Mouse (Mus musculus) kidney, adult 18-20 months (tissue): ENCODE data around the gene Arnt.

Experiments used
- DNase-seq: peaks from one replicate; pipeline ENCODE4 v3.0.0; 2021

The Arnt gene

DNA sequence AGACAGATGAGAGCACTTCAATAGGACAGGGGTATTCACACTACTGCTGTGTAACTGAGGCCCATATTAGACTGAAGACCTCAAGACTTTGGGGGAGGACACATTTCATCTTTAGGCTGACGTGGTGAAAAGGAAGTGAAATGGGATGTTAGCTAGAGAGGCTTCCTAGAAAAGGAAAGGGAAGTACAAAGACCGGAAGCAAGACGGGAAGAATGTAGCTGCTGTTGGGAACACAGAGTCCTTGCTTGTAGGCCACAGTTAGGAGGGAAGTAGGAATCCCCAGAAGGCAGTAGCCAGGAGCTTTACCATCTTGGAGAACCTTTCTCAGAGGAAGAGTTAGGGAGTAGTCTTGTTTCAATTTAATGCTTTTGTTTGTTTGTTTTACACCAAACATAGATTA is 23.6 kb downstream of the Arnt start:
- DNase-seq: no peak

DNA sequence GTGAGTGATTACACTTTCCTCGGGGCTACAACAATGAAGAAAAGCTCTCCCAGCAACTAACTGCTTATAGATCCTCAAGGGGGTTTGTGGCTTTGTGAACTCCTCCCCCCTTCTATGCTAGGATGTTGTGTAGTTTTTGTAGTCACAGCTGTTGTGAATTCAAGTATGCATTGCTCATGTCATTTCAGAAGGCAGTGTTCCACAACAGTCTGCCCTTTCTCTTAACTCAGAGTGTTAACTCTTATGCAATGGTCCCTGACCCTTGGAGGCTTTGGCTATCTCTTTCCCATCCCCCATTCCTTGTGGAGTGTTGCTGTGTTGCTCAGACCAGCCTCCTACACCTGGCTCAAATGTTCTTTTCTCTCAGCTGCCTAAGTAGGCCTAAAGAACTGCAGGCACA is 25.2 kb downstream of the Arnt start:
- DNase-seq: no peak

DNA sequence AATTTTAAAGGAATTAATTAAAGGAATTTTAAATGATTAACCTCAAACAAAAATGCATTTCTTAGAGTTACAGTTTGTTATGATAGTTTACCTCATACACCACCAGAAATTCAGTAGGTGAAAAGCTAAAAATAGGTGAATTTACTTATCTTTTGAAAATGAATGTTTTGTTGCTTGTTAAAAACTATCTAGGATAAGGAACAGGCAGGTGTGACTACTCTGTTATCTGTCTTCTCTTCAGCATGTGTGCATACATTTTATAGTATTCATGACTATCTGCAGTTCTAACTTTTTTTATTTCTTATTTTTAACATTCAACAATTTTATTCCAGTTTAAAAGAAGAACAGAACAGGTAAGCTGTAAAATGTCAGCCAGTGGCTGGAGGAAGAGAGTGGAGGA is 29.7 kb downstream of the Arnt start:
- DNase-seq: no peak

DNA sequence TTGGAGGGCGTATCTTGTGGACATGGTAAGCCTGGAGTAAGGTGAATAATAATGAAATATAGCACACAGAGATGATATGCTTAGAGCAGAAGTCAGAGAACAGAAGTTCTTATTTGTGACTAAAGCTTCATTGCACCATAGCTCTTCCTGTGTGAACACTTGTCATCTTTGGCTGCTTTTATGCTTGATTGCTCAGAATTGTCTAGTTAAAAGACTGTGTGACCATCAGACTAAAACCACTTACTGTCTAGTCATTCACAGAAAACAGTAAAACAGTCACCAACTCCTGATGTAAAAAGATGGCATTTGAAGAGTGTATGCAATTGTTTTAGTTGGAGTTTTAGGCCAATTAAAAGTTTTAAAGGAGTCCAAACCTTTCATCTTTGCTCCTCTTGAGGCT is 44.8 kb downstream of the Arnt start:
- no peak for DNase-seq

DNA sequence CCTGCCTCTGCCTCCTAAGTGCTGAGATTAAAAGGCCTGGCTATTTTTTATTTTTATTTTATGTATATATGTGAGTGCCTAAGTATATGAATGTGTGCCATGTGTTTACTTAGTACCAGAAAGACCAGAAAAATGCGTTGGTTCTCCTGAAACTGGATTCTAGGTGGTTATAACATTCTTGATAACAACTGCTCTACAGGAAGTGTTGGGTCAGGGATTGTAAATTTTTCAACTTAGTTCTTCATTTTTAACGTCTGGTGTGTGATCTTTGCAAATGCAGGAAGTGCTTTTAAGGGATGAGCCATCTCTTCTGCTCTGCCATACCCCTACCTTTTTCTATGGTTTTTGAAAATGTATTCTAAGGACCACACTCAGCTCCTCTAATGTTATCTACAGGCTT is 52.2 kb downstream of the Arnt start:
- no peak for DNase-seq

DNA sequence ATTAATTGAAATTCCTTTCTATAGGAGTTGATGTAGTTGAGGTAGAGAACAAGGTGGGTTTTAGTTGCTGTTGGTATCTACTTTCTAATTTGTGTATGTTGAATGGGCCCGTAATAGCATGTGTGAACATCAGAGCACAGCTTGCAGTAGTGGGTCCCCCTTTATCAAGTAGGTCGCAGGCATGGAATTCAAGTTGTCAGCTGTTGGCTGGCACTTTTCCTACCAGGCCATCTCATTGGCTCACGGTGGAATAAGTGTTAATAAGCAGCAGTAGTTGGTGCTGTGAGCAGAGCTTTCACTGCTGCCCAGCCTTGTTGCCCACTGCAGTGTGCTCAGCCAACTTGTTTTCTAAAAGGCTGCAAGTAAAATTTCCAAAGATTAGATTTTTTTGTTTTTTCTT is 54.5 kb downstream of the Arnt start:
- DNase-seq: no peak

DNA sequence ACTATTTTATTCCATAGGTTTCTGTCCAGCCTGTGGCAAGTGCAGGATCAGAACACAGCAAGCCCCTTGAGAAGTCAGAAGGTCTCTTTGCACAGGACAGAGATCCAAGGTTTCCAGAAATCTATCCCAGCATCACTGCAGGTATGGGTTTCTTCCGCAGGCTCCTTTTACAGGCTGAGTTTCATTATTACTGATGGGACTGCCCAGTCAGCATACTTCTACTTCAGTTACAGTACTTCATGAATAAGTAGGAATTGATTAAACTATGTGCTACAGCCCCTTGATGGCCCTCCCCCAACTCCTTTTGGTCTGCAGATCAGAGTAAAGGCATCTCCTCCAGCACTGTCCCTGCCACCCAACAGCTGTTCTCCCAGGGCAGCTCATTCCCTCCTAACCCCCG is 56.0 kb downstream of the Arnt start:
- no peak for DNase-seq

DNA sequence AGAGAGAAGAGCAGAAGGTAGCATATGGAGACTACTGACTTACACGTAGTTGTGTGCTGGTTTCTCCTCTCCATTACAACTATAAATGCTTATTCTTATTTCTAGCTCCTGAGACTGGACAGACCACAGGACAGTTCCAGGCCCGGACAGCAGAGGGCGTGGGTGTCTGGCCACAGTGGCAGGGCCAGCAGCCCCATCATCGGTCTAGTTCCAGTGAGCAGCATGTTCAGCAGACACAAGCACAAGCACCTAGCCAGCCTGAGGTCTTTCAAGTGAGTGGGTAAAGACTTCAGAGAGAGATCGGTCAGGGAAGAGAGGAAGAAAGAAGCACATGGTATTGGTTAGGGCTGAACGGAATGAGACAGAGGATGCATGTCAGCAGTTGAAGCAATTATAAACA is 60.2 kb downstream of the Arnt start:
- peak; percentile 49 for DNase-seq

DNA sequence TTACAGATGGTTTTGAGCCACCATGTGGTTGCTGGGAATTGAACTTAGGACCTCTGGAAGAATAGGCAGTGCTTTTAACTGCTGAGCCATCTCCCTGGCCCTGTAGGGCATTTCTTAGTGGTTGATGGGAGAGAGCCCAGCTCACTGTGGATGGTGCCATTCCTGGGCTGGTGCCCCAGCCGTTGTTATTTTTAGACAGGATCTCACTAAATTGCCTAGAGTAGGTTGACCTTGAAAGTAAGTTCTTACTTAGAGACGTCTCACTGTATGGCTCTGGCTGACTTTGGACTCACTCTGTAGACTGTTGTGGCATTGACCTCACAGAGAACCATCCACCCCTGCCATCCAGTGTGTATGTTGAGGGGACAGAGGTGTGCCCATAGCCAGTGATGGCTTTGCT is 64.0 kb downstream of the Arnt start:
- DNase-seq: no peak

DNA sequence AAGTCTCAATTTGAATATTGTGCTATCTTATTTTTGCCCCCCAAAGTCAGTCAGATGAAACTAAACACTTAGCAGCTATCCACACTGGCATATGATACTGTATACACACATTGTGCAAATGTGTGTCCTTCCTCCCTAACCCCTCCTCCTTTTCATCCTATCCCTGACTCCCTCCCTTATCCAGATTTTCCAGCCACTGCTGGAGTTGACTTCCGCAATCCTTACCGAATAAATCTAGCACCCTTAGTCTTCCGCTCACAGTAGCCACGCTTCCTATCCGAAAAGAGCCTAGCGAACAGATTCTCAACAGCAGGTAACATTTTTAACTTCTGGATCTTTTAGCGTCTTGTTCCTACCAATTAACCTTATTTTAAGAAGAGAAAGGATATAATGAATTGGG is 64.8 kb downstream of the Arnt start, which contains the start of gene Ctsk:
TSS of gene Ctsk (plus strand) at position 233 of the 400 bp plus-strand sequence.
- DNase-seq: no peak

DNA sequence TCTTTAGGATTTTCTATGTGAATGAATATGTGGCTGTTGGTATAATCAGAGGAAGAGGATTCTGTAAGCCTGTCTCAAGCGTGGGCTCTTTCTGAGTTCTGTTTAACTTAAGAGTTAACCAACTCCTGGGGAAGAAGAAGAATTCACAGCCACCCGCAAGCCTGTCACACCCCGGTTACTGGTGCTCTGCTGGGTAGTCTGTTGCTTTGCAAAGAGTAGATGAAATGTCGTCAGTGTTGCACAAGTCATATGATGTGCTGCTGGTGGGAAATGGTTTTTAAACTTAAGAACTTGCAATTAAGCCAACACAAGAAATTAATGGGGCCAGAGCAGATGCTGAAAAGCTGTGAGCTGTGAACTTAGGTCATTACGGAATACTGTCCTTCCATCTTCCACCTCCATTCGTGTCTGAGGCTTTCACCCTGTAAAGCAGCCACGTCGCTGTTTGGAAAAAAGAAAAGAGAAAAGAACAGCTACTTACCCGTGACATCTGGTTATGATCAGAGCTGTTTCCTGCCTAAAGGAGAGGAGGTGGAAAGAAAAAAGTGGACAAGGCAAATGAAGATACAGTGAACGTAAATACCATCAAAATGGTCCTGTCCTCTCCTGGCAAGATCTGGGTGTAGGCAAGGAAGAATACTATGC is 65.4 kb downstream of the Arnt start:
- no peak for DNase-seq

DNA sequence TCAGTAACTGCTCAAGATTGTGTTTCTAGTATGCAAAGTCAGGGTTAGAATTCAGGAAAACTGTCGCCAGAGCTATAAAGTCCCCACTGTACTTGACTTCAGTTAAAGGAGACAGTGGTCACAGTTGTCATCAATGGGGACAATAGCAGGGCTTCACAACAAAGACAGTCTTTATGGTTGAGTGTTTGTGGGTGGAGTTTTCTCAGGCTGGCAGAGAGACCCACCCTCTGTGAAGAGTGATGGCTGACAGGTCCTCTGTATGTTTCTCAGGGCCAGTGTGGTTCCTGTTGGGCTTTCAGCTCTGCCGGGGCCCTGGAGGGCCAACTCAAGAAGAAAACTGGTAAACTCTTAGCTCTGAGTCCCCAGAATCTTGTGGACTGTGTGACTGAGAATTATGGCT is 68.1 kb downstream of the Arnt start:
- no peak for DNase-seq

DNA sequence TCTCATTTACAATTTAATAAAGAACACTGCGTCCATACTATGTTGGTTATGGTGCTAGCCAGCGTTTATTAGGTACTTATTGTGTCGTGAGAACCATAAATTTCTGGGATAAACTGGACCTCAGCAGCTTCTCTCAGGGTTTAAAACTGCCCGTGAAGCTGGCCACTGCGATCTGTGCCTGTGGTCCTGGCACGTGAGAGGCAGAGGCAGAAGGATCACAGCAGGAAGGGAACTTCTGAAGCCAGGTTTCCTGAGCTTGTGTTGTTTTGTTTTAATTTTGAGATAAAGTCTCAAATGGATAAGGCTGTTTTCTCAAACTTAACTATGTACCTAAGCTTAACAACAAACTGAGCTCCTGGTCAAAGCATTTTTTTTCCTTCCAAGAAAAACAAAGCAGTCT is 75.2 kb downstream of the Arnt start:
- DNase-seq: no peak

DNA sequence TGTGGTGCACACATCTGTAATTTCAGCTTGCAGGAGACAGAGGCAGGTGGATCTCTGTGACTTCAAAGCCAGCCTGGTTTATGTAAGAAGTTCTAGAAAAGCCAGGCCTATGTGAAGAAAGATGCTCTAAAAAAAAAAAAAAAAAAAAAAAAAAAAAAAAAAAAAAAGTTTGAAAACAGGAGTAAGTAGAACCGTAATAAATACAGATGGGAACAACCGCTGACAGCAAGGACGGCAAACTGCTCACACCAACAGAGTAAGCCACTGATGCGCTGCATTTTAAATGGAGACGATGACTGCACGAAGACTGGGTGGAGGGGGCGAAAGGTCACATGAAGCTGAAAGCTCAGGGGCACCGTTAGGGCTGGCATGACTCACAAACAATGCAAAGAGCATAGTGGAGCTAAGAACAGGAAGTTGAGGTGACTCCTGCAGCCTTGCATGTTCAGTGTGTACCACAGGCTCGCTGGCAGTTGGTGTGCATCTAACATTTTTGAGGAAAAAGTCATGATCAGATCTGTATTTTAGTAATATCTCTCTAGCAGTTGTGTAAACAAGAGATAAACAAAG is 77.5 kb downstream of the Arnt start:
- no peak for DNase-seq

DNA sequence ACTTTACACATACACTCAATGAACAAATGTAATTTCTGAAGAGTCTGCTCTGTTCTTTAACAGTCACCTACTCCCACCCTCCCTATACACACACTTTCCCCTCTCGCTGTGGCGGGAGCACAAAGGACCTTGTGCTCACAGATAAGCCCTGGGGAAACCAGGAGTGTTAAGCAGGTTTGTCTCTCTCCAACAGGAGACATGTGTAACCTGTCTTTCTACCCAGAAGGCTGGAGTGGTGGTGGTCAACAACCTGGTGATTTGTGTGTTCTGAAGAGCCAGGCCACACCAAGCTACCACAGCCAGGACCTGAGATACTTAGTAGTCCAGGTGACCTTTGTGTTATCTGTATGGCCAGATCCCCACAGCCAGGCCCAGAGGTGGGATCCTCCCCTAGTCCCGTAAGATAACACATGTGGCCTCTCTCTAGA is 82.4 kb downstream of the Arnt start:
- DNase-seq: no peak

DNA sequence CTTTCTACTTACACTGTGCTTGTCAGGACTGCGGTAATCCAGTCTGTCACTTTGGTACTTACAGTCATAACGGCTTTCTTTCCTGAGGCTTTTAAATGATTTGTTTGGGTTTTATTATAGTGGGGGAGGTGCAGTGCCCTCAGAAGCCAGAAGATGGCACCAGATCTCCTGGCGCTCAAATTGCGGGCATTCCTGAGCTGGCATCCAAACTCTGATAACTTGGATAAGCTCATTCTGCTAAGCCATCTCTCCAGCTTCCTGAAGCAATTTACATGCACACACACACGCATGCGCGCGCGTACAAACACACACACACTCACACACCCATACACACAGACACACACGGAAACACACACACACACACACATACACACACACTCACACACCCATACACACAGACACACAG is 83.3 kb downstream of the Arnt start:
- peak; percentile 77 for DNase-seq

DNA sequence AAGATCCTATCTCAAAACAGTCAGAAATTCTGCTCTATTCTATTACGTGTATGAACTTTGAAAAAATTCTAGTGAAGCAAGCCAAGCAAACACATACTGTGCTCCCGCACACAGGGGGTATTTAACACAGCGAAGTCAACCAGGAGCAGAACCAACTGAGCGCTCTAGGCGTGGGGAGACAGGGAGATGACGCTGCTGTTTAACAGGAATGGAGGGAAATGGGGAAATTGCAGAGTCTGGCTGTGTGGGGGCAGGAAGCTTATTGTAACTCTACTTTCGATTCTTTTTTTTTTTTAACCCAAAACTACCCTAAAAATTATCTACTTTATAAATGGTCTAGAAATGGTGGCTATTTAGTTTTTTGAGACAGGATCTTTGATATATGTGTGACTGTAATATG is 84.7 kb downstream of the Arnt start:
- no peak for DNase-seq

DNA sequence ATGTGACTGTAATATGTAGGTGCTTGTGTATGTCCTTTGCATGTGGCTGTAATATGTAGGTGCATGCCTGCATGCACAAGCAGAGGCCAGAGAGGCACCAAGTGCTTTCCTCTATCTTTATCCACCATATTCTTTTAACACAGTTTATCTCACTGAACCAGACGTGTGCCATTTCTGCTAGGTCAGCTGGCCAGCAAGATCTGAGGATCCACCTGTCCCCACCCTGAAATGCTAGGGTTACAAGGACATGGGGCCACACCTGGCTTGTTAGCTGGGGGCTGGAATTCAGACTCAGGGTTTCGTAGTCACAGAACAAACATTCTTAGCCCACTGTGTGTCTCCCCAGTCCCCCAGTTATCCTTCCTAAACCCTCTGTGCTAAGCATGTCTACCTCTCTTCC is 85.1 kb downstream of the Arnt start:
- no peak for DNase-seq

DNA sequence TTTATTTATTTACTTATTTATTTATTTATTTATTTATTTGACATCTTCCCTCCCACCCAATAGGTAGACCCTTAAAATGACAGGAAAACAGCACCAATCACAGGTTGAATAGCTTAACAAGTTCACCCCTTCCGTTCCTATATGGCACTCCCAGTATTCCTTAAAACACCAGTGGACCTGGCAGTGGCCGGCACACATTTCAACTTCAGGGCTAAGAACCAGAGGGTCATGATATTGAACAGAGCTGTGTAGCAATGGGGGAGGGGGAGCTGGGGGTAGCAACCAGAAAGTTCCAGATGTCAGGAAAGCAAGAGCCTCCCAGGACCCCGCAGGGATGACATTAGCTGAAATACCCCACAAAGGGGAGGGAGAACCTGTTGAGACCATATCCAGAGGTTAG is 85.9 kb downstream of the Arnt start:
- no peak for DNase-seq

DNA sequence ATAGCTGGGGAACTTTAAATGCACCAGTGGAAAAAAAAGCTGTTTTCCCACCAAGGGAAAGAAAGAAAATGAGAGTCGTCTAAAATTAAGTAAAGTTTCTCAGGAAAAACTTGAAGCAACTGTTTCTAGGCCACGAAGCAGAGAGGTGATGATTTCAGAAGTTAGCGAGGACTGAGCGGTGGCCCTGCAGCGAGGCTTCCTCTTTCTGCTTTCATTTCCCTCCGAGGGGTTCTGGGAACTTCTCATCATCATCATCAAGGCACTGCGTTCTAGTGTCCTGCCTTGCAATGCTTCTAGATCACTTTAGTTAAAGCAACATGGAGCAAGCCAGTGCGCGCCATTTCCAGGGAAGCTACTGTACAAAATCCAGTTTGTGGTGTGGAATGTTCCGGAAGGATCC is 87.0 kb downstream of the Arnt start:
- DNase-seq: peak; percentile 10

DNA sequence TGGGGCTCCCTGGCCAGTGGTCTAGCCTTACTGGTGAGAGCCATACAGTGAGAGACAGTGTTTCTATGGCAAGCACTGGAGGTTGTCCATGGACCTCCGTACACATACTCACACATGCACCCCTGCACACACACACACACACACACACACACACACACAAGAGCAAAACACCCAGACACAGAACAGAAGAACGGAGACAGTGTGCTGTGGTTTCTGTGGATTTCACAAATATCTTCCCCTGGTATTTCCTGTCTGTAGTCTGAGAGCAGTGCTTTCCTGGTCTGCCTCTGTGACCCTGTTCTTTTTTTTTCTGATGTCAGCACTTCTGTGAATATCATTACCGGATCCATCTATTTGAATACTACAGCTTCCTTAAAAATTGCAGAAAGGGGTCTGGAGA is 89.5 kb downstream of the Arnt start:
- peak; percentile 18 for DNase-seq

DNA sequence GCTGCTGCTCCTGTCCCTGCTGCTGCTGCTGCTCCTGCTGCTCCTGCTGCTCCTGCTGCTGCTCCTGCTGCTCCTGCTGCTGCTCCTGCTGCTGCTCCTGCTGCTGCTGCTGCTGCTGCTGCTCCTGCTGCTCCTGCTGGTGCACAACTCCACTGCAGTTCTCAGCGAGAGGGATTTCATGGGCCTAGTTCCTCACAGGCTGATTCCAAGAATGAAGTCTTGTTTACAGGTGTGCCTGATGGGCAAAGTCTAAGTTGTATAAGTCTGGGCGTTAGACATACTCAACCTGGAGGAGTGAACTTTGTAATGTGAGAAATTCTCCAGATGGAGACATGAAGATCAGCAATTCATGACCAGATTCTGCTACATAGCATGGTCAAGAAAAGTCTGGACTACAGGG is 90.5 kb downstream of the Arnt start:
- DNase-seq: peak; percentile 12

DNA sequence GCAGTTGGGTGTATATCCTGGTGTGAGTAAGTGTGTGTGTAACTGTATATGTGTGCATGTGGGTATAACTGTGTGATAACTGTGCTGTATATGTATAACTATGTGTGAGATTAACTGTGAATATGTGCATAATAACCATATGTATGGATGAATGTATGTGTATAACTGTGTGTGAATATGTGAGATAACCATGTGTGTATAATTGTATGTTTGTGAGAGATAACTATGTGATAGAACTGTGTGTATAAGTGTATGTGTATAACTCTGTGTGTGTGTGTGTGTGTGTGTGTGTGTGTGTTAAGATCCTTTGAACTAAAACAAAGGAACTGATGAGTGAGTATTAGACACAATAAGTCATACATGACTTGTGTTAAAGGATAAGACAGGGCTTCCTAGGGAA is 91.9 kb downstream of the Arnt start:
- DNase-seq: no peak

DNA sequence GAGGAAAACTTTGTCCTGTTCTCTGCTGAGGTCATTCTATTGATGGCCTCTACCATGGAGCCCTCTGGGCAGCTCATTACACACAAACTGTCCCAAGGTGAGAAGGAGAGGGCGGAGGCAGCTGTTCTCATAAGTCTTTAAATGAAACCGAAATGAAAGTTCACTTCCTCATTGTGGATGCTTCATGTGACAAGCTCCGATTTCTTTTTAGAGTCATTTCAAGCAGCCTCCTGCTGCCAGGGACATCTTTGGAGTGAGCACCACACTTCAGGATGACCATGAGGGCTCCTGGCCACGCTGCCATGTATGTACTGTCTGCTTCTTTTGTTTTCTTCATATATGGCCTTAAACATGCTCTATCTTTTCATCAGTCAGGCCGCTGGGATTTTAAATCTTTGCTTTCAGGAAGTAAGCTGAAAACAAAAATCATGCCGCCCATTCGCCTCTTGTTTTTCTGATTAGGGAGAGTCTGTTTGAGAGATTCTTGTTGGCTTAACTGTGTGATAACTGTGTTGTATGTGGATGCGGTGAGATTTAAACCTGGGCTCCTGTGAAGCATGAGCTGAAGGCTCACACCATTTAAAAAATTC is 92.5 kb downstream of the Arnt start, which contains the start of gene Ctss:
TSS of gene Ctss (plus strand) at position 165 of the 590 bp plus-strand sequence.
- DNase-seq: no peak

DNA sequence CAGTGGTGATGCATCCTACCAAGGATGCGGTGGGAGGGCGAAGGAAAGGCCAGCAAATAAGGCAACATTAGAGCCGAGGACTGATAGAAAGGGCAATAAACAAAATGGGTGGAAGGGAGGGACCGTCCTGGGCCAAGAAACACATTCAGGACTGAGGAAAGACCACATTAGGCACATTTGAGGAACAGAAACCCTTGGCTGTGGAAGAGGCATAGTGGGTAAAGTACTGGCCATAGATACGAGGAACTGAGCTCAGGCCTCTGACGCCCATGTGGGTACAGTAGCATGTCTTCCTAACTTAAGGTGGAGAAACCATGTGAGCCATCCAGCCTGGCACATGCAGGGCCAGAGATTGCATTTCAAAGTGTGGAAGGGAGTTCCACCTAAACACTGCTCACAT is 95.6 kb downstream of the Arnt start:
- no peak for DNase-seq
